Mouse (Mus musculus) ES-E14 (cell line): ENCODE measurements around the gene Pacsin2. TPM values are rescaled to one million over a fixed set of nuclear protein-coding genes. Genes with fewer than 3 reads are reported as not detected.

Experiments used
- DNase-seq: peaks from one replicate; pipeline ENCODE4 v3.0.0-alpha.2; 2013; ENCODE audit warnings: low read depth, low spot score
- H3K27ac ChIP-seq: 2 replicates; pipeline ENCODE4 v1.5.1; 2012; ENCODE audit warnings: low read depth, mild to moderate bottlenecking, low read length, moderate library complexity, mixed read lengths; ENCODE audit not compliant: poor library complexity, insufficient read depth, severe bottlenecking
- H3K36me3 ChIP-seq: 2 replicates; pipeline ENCODE4 v1.6.1; 2012; ENCODE audit warnings: mild to moderate bottlenecking, low read length, moderate library complexity, mixed read lengths; ENCODE audit not compliant: control insufficient read depth, poor library complexity, insufficient read depth, severe bottlenecking
- H3K4me1 ChIP-seq, 2 experiments: fragments of 150-350 bp in 1 of 2; sonication (generic) in 1 of 2; 2 replicates each; pipeline ENCODE4 v1.6.1; 2012; ENCODE audit warnings: low read length in 2 of 2, mild to moderate bottlenecking in 1 of 2, mixed read lengths in 1 of 2; ENCODE audit not compliant: control insufficient read depth in 2 of 2, insufficient read depth in 2 of 2, poor library complexity in 1 of 2
- H3K4me3 ChIP-seq, 2 experiments: fragments of 150-350 bp in 1 of 2; sonication (generic) in 1 of 2; 2 replicates each; pipeline ENCODE4 v1.5.1; 2012; ENCODE audit warnings: low read length in 2 of 2, low read depth in 1 of 2, mild to moderate bottlenecking in 1 of 2, mixed read lengths in 1 of 2; ENCODE audit not compliant: insufficient read depth in 1 of 2, poor library complexity in 1 of 2, severe bottlenecking in 1 of 2
- H3K9ac ChIP-seq: 2 replicates; pipeline ENCODE4 v1.6.1; 2012; ENCODE audit warnings: low read depth, mild to moderate bottlenecking, low read length, mixed read lengths; ENCODE audit not compliant: poor library complexity, insufficient read depth, severe bottlenecking
- H3K9me3 ChIP-seq: fragments of 150-350 bp; sonication (generic); 2 replicates; pipeline ENCODE4 v1.6.1; 2012; ENCODE audit warnings: low read depth, mild to moderate bottlenecking, low read length; ENCODE audit not compliant: control insufficient read depth, insufficient read depth
- CHD2 ChIP-seq: IDR thresholded peaks from 2 replicates; pipeline ENCODE4 v1.6.1; 2014; ENCODE audit warnings: mild to moderate bottlenecking, low read depth, low read length, inconsistent platforms
- HCFC1 ChIP-seq: IDR thresholded peaks from 2 replicates; pipeline ENCODE4 v1.6.1; 2012; ENCODE audit warnings: low read length, inconsistent platforms, borderline replicate concordance; ENCODE audit not compliant: insufficient read depth
- MAFK ChIP-seq: IDR thresholded peaks from 2 replicates; pipeline ENCODE4 v1.6.1; 2014; ENCODE audit warnings: mild to moderate bottlenecking, low read depth, low read length, inconsistent platforms; ENCODE audit not compliant: insufficient read depth
- ZC3H11A ChIP-seq: IDR thresholded peaks from 2 replicates; pipeline ENCODE4 v1.6.1; 2012; ENCODE audit warnings: low read depth, mild to moderate bottlenecking, inconsistent platforms, low read length, borderline replicate concordance
- ZNF384 ChIP-seq: IDR thresholded peaks from 2 replicates; pipeline ENCODE4 v1.6.1; 2012; ENCODE audit warnings: low read depth, low read length, inconsistent platforms
- in situ Hi-C, 2 experiments: fragments of 600-800 bp; cut with MboI; formaldehyde crosslinking; loops; one replicate each; pipeline ENCODE4 v1.15.1; 2025; ENCODE audit warnings: low sequenced_read_pairs in 2 of 2, inconsistent platforms in 1 of 2; ENCODE audit not compliant: unreplicated experiment in 2 of 2
- total RNA-seq: library from RNA; depleted of rRNA; stranded (reverse); fragments of 300-350 nt; gene quantifications from 2 replicates; pipeline ENCODE4 v1.2.3, GENCODE M21; 2012

Pacsin2 gene
- total RNA-seq, 1 experiment, result 67.7 TPM

DNA sequence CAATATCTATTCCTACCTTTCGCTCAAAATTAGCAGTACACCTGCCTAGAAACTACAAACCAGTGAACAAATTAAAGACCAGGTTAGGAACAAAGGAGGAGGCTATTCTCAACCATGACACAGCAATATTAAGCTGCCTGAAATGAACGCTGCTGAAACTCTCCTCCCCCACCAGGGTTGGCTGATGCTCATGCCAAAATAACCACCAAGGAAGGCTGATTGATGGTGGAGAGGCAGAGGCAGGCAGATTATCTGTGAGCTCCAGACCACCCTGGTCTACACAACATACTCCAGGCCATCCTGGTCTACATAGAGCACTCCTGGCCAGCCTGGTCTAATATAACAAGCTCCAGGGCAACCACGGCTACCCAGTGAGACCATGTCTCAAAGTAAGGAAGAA, 30.8 kb upstream of the Pacsin2 start:
- in situ Hi-C loops, result no loop called here
- Histone ChIP-seq H3K9me3 (no peaks in the 10 kb centered on the region), H3K4me1 (peaks cover 0 to 4% of the 10 kb centered on the region in 2 experiments; a peak in 2 of 4 replicates), H3K4me3 (no peak overlapping the region), H3K9ac (no peak overlapping the region), H3K36me3 (peaks cover 7% of the 10 kb centered on the region; the same call in 1 of the 2 replicates), H3K27ac (no peak overlapping the region)
- TF ChIP-seq CHD2, result no peak
- 0 out of 2 replicates have a peak, but pooled peaks have one; percentile 26 for TF ChIP-seq MAFK
- DNase-seq, result no peak

DNA sequence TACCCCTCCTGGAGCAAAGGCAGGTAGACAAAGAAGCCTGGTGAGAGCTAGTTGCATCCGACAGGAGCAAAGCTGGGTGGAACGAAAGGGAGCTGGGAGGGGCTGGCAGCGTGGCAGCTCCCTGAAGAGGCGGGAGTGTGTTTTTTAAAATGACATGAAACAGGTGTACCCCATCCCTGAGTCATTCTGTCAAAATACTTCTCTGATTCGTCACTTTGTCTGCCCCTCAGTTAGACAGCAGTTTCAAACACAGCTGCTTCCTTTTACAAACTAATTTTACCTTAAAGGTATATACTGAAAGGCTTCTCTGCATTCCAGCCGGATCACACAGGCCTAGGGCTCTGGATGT, 30.1 kb upstream of the Pacsin2 start:
- Histone ChIP-seq H3K4me1 (peaks cover 0 to 4% of the 10 kb centered on the region in 2 experiments; a peak in 2 of 4 replicates), H3K9me3 (no peaks in the 10 kb centered on the region), H3K4me3 (no peak overlapping the region), H3K36me3 (peaks cover 7% of the 10 kb centered on the region; the same call in 1 of the 2 replicates), H3K9ac (no peak overlapping the region), H3K27ac (no peak overlapping the region)
- no peak for DNase-seq
- TF ChIP-seq ZC3H11A (no peak), MAFK (no peak), HCFC1 (no peak), CHD2 (no peak), ZNF384 (no peak)
- in situ Hi-C loops, result no loop called here

DNA sequence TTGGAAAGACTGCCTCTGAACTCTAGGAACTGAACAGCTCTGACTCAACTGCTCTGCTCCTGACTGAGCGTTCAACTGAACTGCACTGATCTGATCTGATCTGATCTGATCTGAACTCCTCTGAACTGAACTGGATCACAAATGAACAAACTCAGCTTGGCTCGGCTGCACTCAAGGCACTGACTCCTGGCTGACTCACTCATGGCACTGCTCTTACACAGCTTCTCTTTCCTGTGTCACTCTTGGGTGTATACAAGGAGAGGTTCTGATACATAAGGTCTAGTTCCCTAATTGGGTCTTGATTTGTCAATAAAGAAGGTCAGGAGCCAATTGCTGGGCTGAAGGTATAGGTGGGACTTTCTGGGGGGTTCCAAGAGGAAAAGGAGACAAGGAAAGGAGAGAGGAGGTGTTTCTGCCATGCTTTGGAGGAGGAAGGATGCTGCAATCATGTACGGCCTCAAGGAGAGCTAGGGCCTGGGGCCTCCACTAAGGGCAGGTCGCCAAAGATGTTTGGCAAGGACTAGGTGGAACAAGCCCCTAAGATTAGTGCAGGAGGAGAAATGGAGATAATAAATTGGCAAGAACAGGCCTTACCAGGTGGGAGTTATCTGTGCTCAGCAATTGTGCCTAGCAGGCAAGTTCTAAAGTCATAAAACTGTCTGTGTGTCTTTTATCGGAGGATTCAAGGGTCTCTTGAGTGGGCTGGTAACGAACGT, 29.6 kb upstream of the Pacsin2 start:
- Histone ChIP-seq H3K36me3 (peaks cover 7% of the 10 kb centered on the region; the same call in 1 of the 2 replicates), H3K9ac (no peak overlapping the region), H3K4me1 (peaks cover 0 to 7% of the 10 kb centered on the region in 2 experiments; a peak in 2 of 4 replicates), H3K9me3 (no peaks in the 10 kb centered on the region), H3K4me3 (no peak overlapping the region), H3K27ac (no peak overlapping the region)
- no peak for DNase-seq
- in situ Hi-C loops, result no loop called here
- no peak for TF ChIP-seq MAFK
- TF ChIP-seq ZC3H11A, result no peak
- TF ChIP-seq CHD2, result no peak
- TF ChIP-seq HCFC1, result no peak
- no peak for TF ChIP-seq ZNF384

- H3K9me3 ChIP-seq, result no peaks in the 10 kb centered on the region
- in situ Hi-C loops, result no loop called here
- no peak overlapping the region for H3K27ac ChIP-seq
- H3K36me3 ChIP-seq, result peaks cover 2% of the 10 kb centered on the region; the same call in 1 of the 2 replicates
- peaks cover 0 to 11% of the 10 kb centered on the region in 2 experiments; a peak in 2 of 4 replicates for H3K4me1 ChIP-seq
- H3K9ac ChIP-seq, result no peak overlapping the region
- no peak overlapping the region for H3K4me3 ChIP-seq
- no peak for DNase-seq
- TF ChIP-seq ZNF384, result no peak
- TF ChIP-seq ZC3H11A, result no peak
- TF ChIP-seq MAFK, result no peak
- no peak for TF ChIP-seq CHD2
- no peak for TF ChIP-seq HCFC1
These were observed 27.5 kb upstream of the Pacsin2 start for GRCm38 (mm10) chr15:83491891-83492290.
